Mouse (Mus musculus): ENCODE measurements around the gene Rpa2. TPM values are rescaled to one million over a fixed set of nuclear protein-coding genes. Genes with fewer than 3 reads are reported as not detected.

Gene Rpa2
- polyA plus RNA-seq (2014; fragmentation: Nextera tagmentation; extraction: Ambion mirVana): 94.9 and 109 TPM in 2 replicates

- H3K4me1 ChIP-seq (ENCODE audit: control insufficient read depth, insufficient read depth, low read length): no peaks in the 10 kb centered on the region
- H3K4me2 ChIP-seq (ENCODE audit: low read depth, low read length): peak within 1 kb of the TSS; percentile 84
- H3K9me3 ChIP-seq (ENCODE audit: control insufficient read depth, low read length): no peaks in the 10 kb centered on the region
- H3K36me3 ChIP-seq (ENCODE audit: control insufficient read depth, insufficient read depth, low read length): peaks cover 32% of the 10 kb centered on the region
- WGBS: under 1% methylated on average over 52 of the region's 71 CpGs
- peak within 1 kb of the TSS; percentile 89 for H3K4me3 ChIP-seq (ENCODE audit: low read depth, low read length)
- H3K9ac ChIP-seq (ENCODE audit: low read depth, low read length): peak within 1 kb of the TSS; percentile 87
- peak within 1 kb of the TSS; percentile 83 for H3K27ac ChIP-seq (replicated peaks; ENCODE audit: low read depth, low read length)
- DNase-seq (ENCODE audit: low spot score) (peak; percentile 100), ATAC-seq (ENCODE audit: low read depth) (peak; percentile 97)
- H3K27me3 ChIP-seq (replicated peaks; ENCODE audit: control insufficient read depth, insufficient read depth, low read length): no peaks in the 10 kb centered on the region
Measured at GRCm38 (mm10) chr4:132767914-132768876, at the start of gene Rpa2. TSS of gene Rpa2 (plus strand) at chr4:132768332.

- no peak overlapping the region for H3K9ac ChIP-seq (ENCODE audit: low read depth, low read length)
Measured at GRCm38 (mm10) chr4:132728233-132728632, 39.9 kb upstream of the Rpa2 start.

GRCm38 (mm10) chr4:132731616-132732015 is 36.5 kb upstream of the Rpa2 start:
- peak overlapping the region; percentile 63 for H3K9ac ChIP-seq (ENCODE audit: low read depth, low read length)
- H3K4me2 ChIP-seq (ENCODE audit: low read depth, low read length): peak overlapping the region; percentile 68
- peak overlapping the region; percentile 54 for H3K4me3 ChIP-seq (ENCODE audit: low read depth, low read length)
- DNase-seq (ENCODE audit: low spot score): no peak
- no peak overlapping the region for H3K27ac ChIP-seq (replicated peaks; ENCODE audit: low read depth, low read length)
- no peaks in the 10 kb centered on the region for H3K27me3 ChIP-seq (replicated peaks; ENCODE audit: control insufficient read depth, insufficient read depth, low read length)
- WGBS: 47% methylated on average over 12 of the region's 12 CpGs
- peaks cover 5% of the 10 kb centered on the region for H3K4me1 ChIP-seq (ENCODE audit: control insufficient read depth, insufficient read depth, low read length)
- H3K36me3 ChIP-seq (ENCODE audit: control insufficient read depth, insufficient read depth, low read length): peaks cover 8% of the 10 kb centered on the region; the same call in 1 of the 2 replicates
- ATAC-seq (ENCODE audit: low read depth): no peak
- no peaks in the 10 kb centered on the region for H3K9me3 ChIP-seq (ENCODE audit: control insufficient read depth, low read length)

More at GRCm38 (mm10) chr4:132728233-132728632, 39.9 kb upstream of the Rpa2 start:
- 91% methylated on average over 8 of the region's 8 CpGs for WGBS
- H3K27ac ChIP-seq (replicated peaks; ENCODE audit: low read depth, low read length): no peak overlapping the region
- ATAC-seq (ENCODE audit: low read depth): no peak
- H3K9me3 ChIP-seq (ENCODE audit: control insufficient read depth, low read length): no peaks in the 10 kb centered on the region
- DNase-seq (ENCODE audit: low spot score): no peak
- no peak overlapping the region for H3K4me3 ChIP-seq (ENCODE audit: low read depth, low read length)
- H3K4me1 ChIP-seq (ENCODE audit: control insufficient read depth, insufficient read depth, low read length): peaks cover 5% of the 10 kb centered on the region
- peaks cover 34% of the 10 kb centered on the region; the same call in 1 of the 2 replicates for H3K36me3 ChIP-seq (ENCODE audit: control insufficient read depth, insufficient read depth, low read length)
- H3K27me3 ChIP-seq (replicated peaks; ENCODE audit: control insufficient read depth, insufficient read depth, low read length): no peaks in the 10 kb centered on the region
- H3K4me2 ChIP-seq (ENCODE audit: low read depth, low read length): no peak overlapping the region

GRCm38 (mm10) chr4:132732148-132732684 is 35.9 kb upstream of the Rpa2 start, which contains the start of gene Xkr8:
TSS of gene Xkr8 (minus strand) at chr4:132732546.
- 4% methylated on average over 21 of the region's 34 CpGs for WGBS
- Histone ChIP-seq H3K9ac (ENCODE audit: low read depth, low read length) (peak within 1 kb of the TSS; percentile 63), H3K9me3 (ENCODE audit: control insufficient read depth, low read length) (no peaks in the 10 kb centered on the region), H3K27me3 (replicated peaks; ENCODE audit: control insufficient read depth, insufficient read depth, low read length) (no peaks in the 10 kb centered on the region), H3K4me1 (ENCODE audit: control insufficient read depth, insufficient read depth, low read length) (peaks cover 5% of the 10 kb centered on the region), H3K4me2 (ENCODE audit: low read depth, low read length) (peak within 1 kb of the TSS; percentile 68), H3K27ac (replicated peaks; ENCODE audit: low read depth, low read length) (no peak within 1 kb of the TSS; the same call in 1 of the 2 replicates), H3K36me3 (ENCODE audit: control insufficient read depth, insufficient read depth, low read length) (peaks cover 4% of the 10 kb centered on the region; the same call in 1 of the 2 replicates), H3K4me3 (ENCODE audit: low read depth, low read length) (peak within 1 kb of the TSS; percentile 54)
- DNase-seq (ENCODE audit: low spot score) (peak; percentile 91), ATAC-seq (ENCODE audit: low read depth) (peak; percentile 98)

GRCm38 (mm10) chr4:132733071-132733770 is 34.9 kb upstream of the Rpa2 start:
- Histone ChIP-seq H3K27ac (replicated peaks; ENCODE audit: low read depth, low read length) (no peak overlapping the region), H3K4me2 (ENCODE audit: low read depth, low read length) (peak overlapping the region; percentile 68; the same call in 1 of the 2 replicates), H3K9me3 (ENCODE audit: control insufficient read depth, low read length) (no peaks in the 10 kb centered on the region), H3K27me3 (replicated peaks; ENCODE audit: control insufficient read depth, insufficient read depth, low read length) (no peaks in the 10 kb centered on the region), H3K4me1 (ENCODE audit: control insufficient read depth, insufficient read depth, low read length) (peaks cover 5% of the 10 kb centered on the region), H3K9ac (ENCODE audit: low read depth, low read length) (no peak overlapping the region), H3K4me3 (ENCODE audit: low read depth, low read length) (no peak overlapping the region; the same call in 1 of the 2 replicates), H3K36me3 (ENCODE audit: control insufficient read depth, insufficient read depth, low read length) (no peaks in the 10 kb centered on the region)
- WGBS: 91% methylated on average over 25 of the region's 25 CpGs
- ATAC-seq (ENCODE audit: low read depth) (no peak), DNase-seq (ENCODE audit: low spot score) (no peak)

DNA sequence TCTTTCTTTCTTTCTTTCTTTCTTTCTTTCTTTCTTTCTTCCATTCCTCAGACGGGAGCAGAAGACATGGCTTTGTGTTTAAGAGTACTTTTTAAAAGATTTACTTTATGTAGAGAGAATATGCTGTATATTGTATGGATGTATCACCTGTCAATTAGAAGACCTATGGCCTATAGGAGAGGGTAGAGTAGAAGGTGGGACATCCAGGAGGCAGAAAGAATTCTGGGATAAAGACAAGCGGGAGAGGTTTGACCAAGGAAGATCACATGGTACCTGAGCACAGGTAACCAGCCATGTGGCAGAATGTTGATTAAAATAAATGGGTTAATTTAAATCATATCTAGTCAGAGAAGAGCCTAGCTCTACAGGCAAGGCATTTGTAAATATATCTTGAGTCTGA is 33.4 kb upstream of the Rpa2 start:
- no peaks in the 10 kb centered on the region for H3K27me3 ChIP-seq (replicated peaks; ENCODE audit: control insufficient read depth, insufficient read depth, low read length)
- H3K4me3 ChIP-seq (ENCODE audit: low read depth, low read length): no peak overlapping the region
- H3K9me3 ChIP-seq (ENCODE audit: control insufficient read depth, low read length): no peaks in the 10 kb centered on the region
- ATAC-seq (ENCODE audit: low read depth): no peak
- WGBS: 96% methylated on average over 2 of the region's 2 CpGs
- H3K9ac ChIP-seq (ENCODE audit: low read depth, low read length): no peak overlapping the region
- DNase-seq (ENCODE audit: low spot score): no peak
- no peaks in the 10 kb centered on the region for H3K36me3 ChIP-seq (ENCODE audit: control insufficient read depth, insufficient read depth, low read length)
- no peak overlapping the region for H3K27ac ChIP-seq (replicated peaks; ENCODE audit: low read depth, low read length)
- H3K4me1 ChIP-seq (ENCODE audit: control insufficient read depth, insufficient read depth, low read length): peaks cover 5% of the 10 kb centered on the region
- no peak overlapping the region for H3K4me2 ChIP-seq (ENCODE audit: low read depth, low read length)

DNA sequence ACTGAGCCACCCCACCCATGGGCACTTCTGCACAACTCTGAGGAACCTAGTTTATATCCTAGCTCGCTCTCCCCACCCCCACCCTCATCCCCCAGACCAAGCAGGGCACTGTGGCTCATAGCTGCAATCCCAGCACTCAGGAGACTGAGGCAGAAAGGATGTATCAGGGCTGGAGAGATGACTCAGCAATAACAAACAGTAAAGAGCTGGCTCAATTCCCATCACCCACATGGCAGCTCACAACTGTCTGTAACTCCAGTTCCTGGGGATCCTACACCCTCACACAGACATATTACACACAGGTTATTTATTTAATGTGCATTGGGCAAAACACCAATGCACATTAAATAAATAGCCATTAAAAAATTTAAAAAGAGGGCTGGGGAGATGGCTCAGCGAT is 32.7 kb upstream of the Rpa2 start:
- Histone ChIP-seq H3K27ac (replicated peaks; ENCODE audit: low read depth, low read length) (no peak overlapping the region), H3K4me2 (ENCODE audit: low read depth, low read length) (no peak overlapping the region), H3K36me3 (ENCODE audit: control insufficient read depth, insufficient read depth, low read length) (no peaks in the 10 kb centered on the region), H3K27me3 (replicated peaks; ENCODE audit: control insufficient read depth, insufficient read depth, low read length) (no peaks in the 10 kb centered on the region), H3K4me1 (ENCODE audit: control insufficient read depth, insufficient read depth, low read length) (peaks cover 5% of the 10 kb centered on the region), H3K4me3 (ENCODE audit: low read depth, low read length) (no peak overlapping the region), H3K9ac (ENCODE audit: low read depth, low read length) (no peak overlapping the region), H3K9me3 (ENCODE audit: control insufficient read depth, low read length) (no peaks in the 10 kb centered on the region)
- ATAC-seq (ENCODE audit: low read depth) (no peak), DNase-seq (ENCODE audit: low spot score) (no peak)
- 75% methylated on average over 2 of the region's 2 CpGs for WGBS

GRCm38 (mm10) chr4:132735894-132736293 is 32.2 kb upstream of the Rpa2 start:
- WGBS: 48% methylated on average over 3 of the region's 3 CpGs
- Histone ChIP-seq H3K4me3 (ENCODE audit: low read depth, low read length) (no peak overlapping the region), H3K27ac (replicated peaks; ENCODE audit: low read depth, low read length) (no peak overlapping the region), H3K4me2 (ENCODE audit: low read depth, low read length) (no peak overlapping the region), H3K36me3 (ENCODE audit: control insufficient read depth, insufficient read depth, low read length) (no peaks in the 10 kb centered on the region), H3K9ac (ENCODE audit: low read depth, low read length) (no peak overlapping the region), H3K27me3 (replicated peaks; ENCODE audit: control insufficient read depth, insufficient read depth, low read length) (no peaks in the 10 kb centered on the region), H3K4me1 (ENCODE audit: control insufficient read depth, insufficient read depth, low read length) (peaks cover 5% of the 10 kb centered on the region), H3K9me3 (ENCODE audit: control insufficient read depth, low read length) (no peaks in the 10 kb centered on the region)
- no peak for DNase-seq (ENCODE audit: low spot score)
- ATAC-seq (ENCODE audit: low read depth): no peak
